Mouse (Mus musculus) heart, postnatal 4 days (tissue): ENCODE results near the gene Stk39. TPM values are rescaled to one million over a fixed set of nuclear protein-coding genes. Genes with fewer than 3 reads are reported as not detected.

Experiments used
- DNase-seq: peaks from one replicate; pipeline ENCODE4 v3.0.0; 2021
- total RNA-seq, 2 experiments: library from RNA; stranded (reverse); gene quantifications; 2 replicates each; pipeline ENCODE4 v1.2.3; 2021

The Stk39 gene
- total RNA-seq, 2 experiments from 2014 or later, result 160 to 163 TPM

GRCm38 (mm10) chr2:68419746-68420145, 52.3 kb downstream of the Stk39 start:
- DNase-seq, result no peak

- no peak for DNase-seq
Observed at GRCm38 (mm10) chr2:68419165-68419564, 52.9 kb downstream of the Stk39 start.

GRCm38 (mm10) chr2:68417081-68417480, 55.0 kb downstream of the Stk39 start:
- no peak for DNase-seq

GRCm38 (mm10) chr2:68415691-68416090, 56.4 kb downstream of the Stk39 start:
- peak; percentile 57 for DNase-seq

- no peak for DNase-seq
Observed at GRCm38 (mm10) chr2:68412149-68412548, 59.9 kb downstream of the Stk39 start.

GRCm38 (mm10) chr2:68411201-68411600, 60.9 kb downstream of the Stk39 start:
- DNase-seq, result no peak

- DNase-seq, result no peak
Observed at GRCm38 (mm10) chr2:68409640-68410215, 62.3 kb downstream of the Stk39 start.

GRCm38 (mm10) chr2:68408271-68408980, 63.6 kb downstream of the Stk39 start:
- DNase-seq, result no peak

GRCm38 (mm10) chr2:68407179-68407950, 64.7 kb downstream of the Stk39 start:
- DNase-seq, result no peak

- no peak for DNase-seq
Observed at GRCm38 (mm10) chr2:68406571-68407074, 65.4 kb downstream of the Stk39 start.

- DNase-seq, result no peak
Observed at GRCm38 (mm10) chr2:68405163-68405715, 66.8 kb downstream of the Stk39 start.

- no peak for DNase-seq
Observed at GRCm38 (mm10) chr2:68404274-68405162, 67.5 kb downstream of the Stk39 start.

GRCm38 (mm10) chr2:68393611-68394549, 78.2 kb downstream of the Stk39 start:
- no peak for DNase-seq

GRCm38 (mm10) chr2:68387824-68388582, 84.1 kb downstream of the Stk39 start:
- no peak for DNase-seq

- DNase-seq, result no peak
Observed at GRCm38 (mm10) chr2:68386313-68386863, 85.7 kb downstream of the Stk39 start.

GRCm38 (mm10) chr2:68385654-68386312, 86.3 kb downstream of the Stk39 start:
- no peak for DNase-seq

- DNase-seq, result no peak
Observed at GRCm38 (mm10) chr2:68383964-68384363, 88.1 kb downstream of the Stk39 start.

- DNase-seq, result no peak
Observed at GRCm38 (mm10) chr2:68382394-68383059, 89.5 kb downstream of the Stk39 start.
